ENCODE assay signal across 24 mouse cellular contexts in genomic region chr14:86443921-86444835, GRCm38 (mm10).
A peak's percentile ranks its signal among the peaks of the same experiment; 100 is the strongest.
DNase-seq lines count a peak whose midpoint lies in the region; ATAC-seq and TF ChIP-seq lines count a peak whose summit lies in the region.
"Had no signal": no experiment of that assay in that cellular context is flagged by ENCODE, and none has a peak within 500 bp of the region (broad histone marks: within the 10 kb centered on the region; RNA-seq: fewer than 3 reads in every experiment).

No protein-coding gene starts in this region.

- H3K79me2 ChIP-seq in heart, adult 2 months (replicated peaks; ENCODE audit: control insufficient read depth, insufficient read depth, low read length) = no peaks in the 10 kb centered on the region

- H3K9me3 ChIP-seq in hindbrain, embryonic 10.5 days = no peaks in the 10 kb centered on the region
- H3K9me3 ChIP-seq in hindbrain, embryonic 13.5 days = no peaks in the 10 kb centered on the region
- no peaks in the 10 kb centered on the region for H3K9me3 ChIP-seq in heart, embryonic 16.5 days (replicated peaks; ENCODE audit: control insufficient read depth, low read length)
- no peaks in the 10 kb centered on the region for H3K9me3 ChIP-seq in kidney, embryonic 15.5 days (replicated peaks)
- H3K9me3 ChIP-seq: embryonic facial prominence, embryonic 12.5 days; forebrain, embryonic 13.5 days; intestine, embryonic 15.5 days; liver, embryonic 12.5 days; neural tube, embryonic 12.5 days had no signal

- no peak overlapping the region for H3K9ac ChIP-seq in heart, adult 2 months (ENCODE audit: low read depth, low read length)
- no peak overlapping the region for H3K9ac ChIP-seq in hindbrain, embryonic 13.5 days
- no peak overlapping the region for H3K9ac ChIP-seq in heart, embryonic 16.5 days (ENCODE audit: low read length)
- H3K9ac ChIP-seq in kidney, embryonic 15.5 days = no peak overlapping the region
- H3K9ac ChIP-seq: embryonic facial prominence, embryonic 12.5 days; forebrain, embryonic 13.5 days; intestine, embryonic 15.5 days; liver, embryonic 12.5 days; neural tube, embryonic 12.5 days had no signal

- no peaks in the 10 kb centered on the region; the same call in 1 of the 2 replicates for H3K4me1 ChIP-seq in heart, adult 2 months (ENCODE audit: control insufficient read depth, insufficient read depth, low read length)
- H3K4me1 ChIP-seq in hindbrain, embryonic 10.5 days (replicated peaks) = peaks cover 12% of the 10 kb centered on the region; the same call in 1 of the 2 replicates
- no peaks in the 10 kb centered on the region for H3K4me1 ChIP-seq in hindbrain, embryonic 13.5 days (replicated peaks)
- H3K4me1 ChIP-seq in heart, embryonic 16.5 days (ENCODE audit: control insufficient read depth, insufficient read depth, low read length) = peaks cover 11% of the 10 kb centered on the region
- H3K4me1 ChIP-seq in kidney, embryonic 15.5 days = no peaks in the 10 kb centered on the region
- H3K4me1 ChIP-seq: embryonic facial prominence, embryonic 12.5 days; intestine, embryonic 15.5 days; liver, embryonic 12.5 days; neural tube, embryonic 12.5 days had no signal

- TF ChIP-seq CTCF in heart, adult 2 months (IDR thresholded peaks at IDR 0.05) = no peak

- no peak overlapping the region for H3K4me3 ChIP-seq in heart, adult 2 months
- no peak overlapping the region for H3K4me3 ChIP-seq in hindbrain, embryonic 10.5 days
- no peak overlapping the region for H3K4me3 ChIP-seq in hindbrain, embryonic 13.5 days
- H3K4me3 ChIP-seq in heart, embryonic 16.5 days (ENCODE audit: low read length) = no peak overlapping the region
- H3K4me3 ChIP-seq in kidney, embryonic 15.5 days (replicated peaks) = no peak overlapping the region
- H3K4me3 ChIP-seq: embryonic facial prominence, embryonic 12.5 days; erythroblast, embryonic 14.5 days; forebrain, embryonic 13.5 days; intestine, embryonic 15.5 days; liver, embryonic 12.5 days; neural tube, embryonic 12.5 days had no signal

- DNase-seq in heart, adult 2 months = no peak
- no peak for DNase-seq in heart, postnatal 25 days (ENCODE audit: low spot score)
- peak; percentile 10 for DNase-seq in hindbrain, embryonic 10.5 days (ENCODE audit: low spot score)
- peak; percentile 84 for DNase-seq in R1 (ENCODE audit: low read depth, low spot score)
- no peak for DNase-seq in spleen, postnatal 14 days (ENCODE audit: low spot score in 2 of 2)
- DNase-seq: adrenal gland, postnatal 36 days; B cell, adult 2 months; gastrocnemius, postnatal 10 days; layer of hippocampus, postnatal 36 days; lung, adult 2 months; midbrain, embryonic 14.5 days; retina, postnatal 1 day; thymus, postnatal 14 days had no signal

- WGBS in heart, adult 2 months = 44% methylated on average over 5 of the region's 5 CpGs
- 39% methylated on average over 5 of the region's 5 CpGs for WGBS in hindbrain, embryonic 10.5 days
- 25% methylated on average over 5 of the region's 5 CpGs for WGBS in hindbrain, embryonic 13.5 days
- 30% methylated on average over 5 of the region's 5 CpGs for WGBS in heart, embryonic 16.5 days
- 53% methylated on average over 5 of the region's 5 CpGs for WGBS in kidney, embryonic 15.5 days

- H3K36me3 ChIP-seq in heart, adult 2 months (ENCODE audit: control insufficient read depth, insufficient read depth, low read length) = no peaks in the 10 kb centered on the region; the same call in 1 of the 2 replicates
- no peaks in the 10 kb centered on the region for H3K36me3 ChIP-seq in hindbrain, embryonic 10.5 days
- H3K36me3 ChIP-seq in hindbrain, embryonic 13.5 days = no peaks in the 10 kb centered on the region
- H3K36me3 ChIP-seq in heart, embryonic 16.5 days (ENCODE audit: control insufficient read depth, insufficient read depth) = no peaks in the 10 kb centered on the region
- no peaks in the 10 kb centered on the region for H3K36me3 ChIP-seq in kidney, embryonic 15.5 days
- H3K36me3 ChIP-seq: embryonic facial prominence, embryonic 12.5 days; intestine, embryonic 15.5 days; liver, embryonic 12.5 days; neural tube, embryonic 12.5 days had no signal

- intact Hi-C loops in heart, adult 2 months (cut with DNase I) = no loop called here
- intact Hi-C loops in heart, postnatal 25 days (cut with DNase I) = no loop called here

- H3K27ac ChIP-seq in heart, adult 2 months = peak overlapping the region; percentile 38
- H3K27ac ChIP-seq in hindbrain, embryonic 10.5 days = no peak overlapping the region
- no peak overlapping the region for H3K27ac ChIP-seq in hindbrain, embryonic 13.5 days
- peak overlapping the region; percentile 78 for H3K27ac ChIP-seq in heart, embryonic 16.5 days (ENCODE audit: low read length)
- H3K27ac ChIP-seq in kidney, embryonic 15.5 days = no peak overlapping the region
- H3K27ac ChIP-seq: embryonic facial prominence, embryonic 12.5 days; forebrain, embryonic 13.5 days; intestine, embryonic 15.5 days; liver, embryonic 12.5 days; neural tube, embryonic 12.5 days had no signal

- no peak for TF ChIP-seq EP300 in heart, adult 2 months (IDR thresholded peaks at IDR 0.05; ENCODE audit: insufficient read depth, low read depth, low read length)

- no peaks in the 10 kb centered on the region for H3K27me3 ChIP-seq in heart, adult 2 months (ENCODE audit: control insufficient read depth, insufficient read depth, low read length)
- H3K27me3 ChIP-seq in hindbrain, embryonic 10.5 days (ENCODE audit: insufficient read depth, poor library complexity, severe bottlenecking) = no peaks in the 10 kb centered on the region
- no peaks in the 10 kb centered on the region for H3K27me3 ChIP-seq in hindbrain, embryonic 13.5 days
- H3K27me3 ChIP-seq in heart, embryonic 16.5 days (ENCODE audit: control insufficient read depth, insufficient read depth, low read length) = no peaks in the 10 kb centered on the region
- no peaks in the 10 kb centered on the region for H3K27me3 ChIP-seq in kidney, embryonic 15.5 days
- H3K27me3 ChIP-seq: CH12.LX; embryonic facial prominence, embryonic 12.5 days; intestine, embryonic 15.5 days; liver, embryonic 12.5 days; neural tube, embryonic 12.5 days had no signal

- ATAC-seq in hindbrain, embryonic 13.5 days (ENCODE audit: low FRiP score) = no peak
- ATAC-seq in heart, embryonic 16.5 days (replicated peaks; ENCODE audit: extremely low read depth, insufficient read depth, low FRiP score) = no peak
- no peak for ATAC-seq in kidney, embryonic 15.5 days (replicated peaks; ENCODE audit: low FRiP score)
- ATAC-seq: forebrain, embryonic 13.5 days; hindbrain, embryonic 16.5 days; intestine, embryonic 15.5 days; liver, embryonic 12.5 days had no signal

- TF ChIP-seq POLR2A in heart, adult 2 months (IDR thresholded peaks at IDR 0.05; ENCODE audit: insufficient read depth, low read depth, low read length) = no peak

- H3K4me2 ChIP-seq in hindbrain, embryonic 13.5 days = no peak overlapping the region
- no peak overlapping the region for H3K4me2 ChIP-seq in heart, embryonic 16.5 days (ENCODE audit: low read depth, low read length)
- H3K4me2 ChIP-seq in kidney, embryonic 15.5 days = no peak overlapping the region
- H3K4me2 ChIP-seq: embryonic facial prominence, embryonic 12.5 days; forebrain, embryonic 13.5 days; intestine, embryonic 15.5 days; liver, embryonic 12.5 days; neural tube, embryonic 12.5 days had no signal

Comparison
In these comparisons a context has a peak if more than half of its experiments do, and no peak if none do; other contexts are left out.
1. DNase-seq: peak in hindbrain, embryonic 10.5 days (single experiment) and R1 (single experiment); none in heart, adult 2 months (0 of 2), heart, postnatal 25 days (single experiment) and spleen, postnatal 14 days (0 of 2).
2. H3K27ac ChIP-seq: peak in heart, adult 2 months (single experiment) and heart, embryonic 16.5 days (single experiment); none in hindbrain, embryonic 10.5 days (single experiment), hindbrain, embryonic 13.5 days (single experiment) and kidney, embryonic 15.5 days (single experiment).